Mouse (Mus musculus): Measurements from ENCODE around the gene Lipc. TPM values are rescaled to one million over a fixed set of nuclear protein-coding genes. Genes with fewer than 3 reads are reported as not detected.

The Lipc gene
- total RNA-seq, 1 experiment from 2014 or later = not detected

DNA sequence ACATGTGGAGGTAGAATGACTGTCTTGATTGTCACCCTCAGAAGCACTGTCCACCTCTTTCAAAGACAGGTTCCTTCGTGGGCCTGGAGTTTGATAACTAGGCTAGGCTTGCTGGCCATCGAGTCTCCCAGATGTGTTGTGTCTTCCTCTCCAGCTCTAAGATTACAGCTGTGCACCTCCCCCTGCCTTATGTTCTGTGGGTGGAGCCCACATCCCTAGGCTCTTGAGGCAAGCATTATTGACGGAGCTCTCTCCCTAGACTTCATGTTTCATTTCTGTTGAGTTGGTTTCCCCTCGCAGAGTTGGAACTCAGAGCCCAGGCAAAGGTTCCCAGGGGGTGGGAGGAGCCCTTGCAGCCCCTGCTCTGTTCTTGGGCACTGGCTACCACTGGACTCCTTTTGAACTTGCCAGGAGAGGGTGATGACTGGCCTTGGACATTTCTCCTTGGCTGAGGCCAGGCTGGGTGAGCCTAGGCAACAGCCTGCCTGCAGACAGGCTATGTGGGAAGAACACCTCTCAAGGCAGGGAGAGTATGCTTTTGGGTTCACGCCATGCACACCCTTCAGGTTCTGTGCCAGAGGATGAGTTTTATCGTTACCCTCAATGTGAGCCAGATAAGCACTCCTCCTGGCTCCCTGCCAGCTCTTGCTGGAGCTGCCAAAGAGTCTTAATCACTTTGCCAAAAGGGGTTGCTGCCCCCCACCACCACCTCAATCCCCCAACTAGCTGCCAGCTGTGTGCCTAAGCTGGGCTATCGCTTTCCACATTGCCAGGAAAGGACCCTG lies 30.1 kb downstream of the Lipc start:
- no peak for ATAC-seq (ENCODE audit: extremely low read depth, insufficient number of reproducible peaks, low FRiP score, poor library complexity, severe bottlenecking)

DNA sequence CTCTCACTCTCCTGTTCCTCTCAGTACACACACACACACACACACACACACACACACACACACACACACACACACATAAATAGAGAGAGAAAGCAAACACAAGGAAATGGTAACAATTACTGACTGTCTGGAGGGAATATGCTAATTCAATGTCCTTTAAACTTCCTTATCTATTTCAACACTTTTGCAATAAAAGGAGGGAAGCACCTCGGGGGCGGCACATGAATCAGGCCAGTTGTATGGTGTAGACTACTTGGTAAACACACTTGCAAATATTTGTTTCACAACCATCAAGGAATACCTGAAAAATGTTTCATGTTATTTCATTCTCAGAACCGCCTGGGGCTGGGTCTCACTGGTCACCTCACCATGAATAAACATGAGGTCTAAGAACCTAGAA lies 30.9 kb downstream of the Lipc start:
- no peak for ATAC-seq (ENCODE audit: extremely low read depth, insufficient number of reproducible peaks, low FRiP score, poor library complexity, severe bottlenecking)

DNA sequence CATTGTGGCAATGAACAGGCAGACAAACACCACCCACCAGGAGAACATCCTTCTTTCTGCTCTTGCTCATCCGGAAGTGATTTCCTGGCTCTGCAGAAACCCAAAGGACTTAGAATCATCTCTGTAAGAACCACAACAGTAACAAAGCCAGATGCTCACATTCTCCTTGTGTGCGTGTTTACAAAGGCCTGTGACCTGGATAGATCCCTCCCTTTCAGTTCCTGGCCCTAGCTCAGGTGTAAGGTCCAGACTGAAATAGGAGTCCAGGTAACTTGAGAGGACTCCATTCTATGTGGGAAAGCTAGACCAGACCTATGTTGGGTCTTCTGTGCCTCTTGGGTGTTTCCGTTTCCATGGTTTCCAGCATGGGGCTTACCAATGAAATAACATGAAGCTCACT lies 32.8 kb downstream of the Lipc start:
- ATAC-seq (ENCODE audit: extremely low read depth, insufficient number of reproducible peaks, low FRiP score, poor library complexity, severe bottlenecking) = no peak

DNA sequence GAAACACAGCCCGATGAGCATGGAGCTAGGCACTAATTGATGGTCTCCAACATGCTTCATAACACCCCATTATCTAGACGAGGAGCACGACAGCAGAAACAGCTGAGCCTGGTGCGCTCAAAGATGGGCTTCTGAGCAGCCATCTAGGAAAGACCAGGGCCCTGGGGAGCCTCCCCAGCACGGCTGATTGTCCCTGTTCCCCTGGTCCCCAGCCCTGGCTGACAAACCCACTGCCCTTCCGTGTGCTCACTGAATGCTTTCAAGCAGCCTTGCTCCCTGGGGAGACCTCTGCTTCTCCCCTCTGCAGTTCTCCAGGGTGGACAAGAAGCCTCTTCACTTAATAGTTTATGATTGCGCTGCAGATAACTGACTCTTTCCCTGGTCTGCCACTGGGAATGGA lies 35.5 kb downstream of the Lipc start:
- ATAC-seq (ENCODE audit: extremely low read depth, insufficient number of reproducible peaks, low FRiP score, poor library complexity, severe bottlenecking) = no peak

DNA sequence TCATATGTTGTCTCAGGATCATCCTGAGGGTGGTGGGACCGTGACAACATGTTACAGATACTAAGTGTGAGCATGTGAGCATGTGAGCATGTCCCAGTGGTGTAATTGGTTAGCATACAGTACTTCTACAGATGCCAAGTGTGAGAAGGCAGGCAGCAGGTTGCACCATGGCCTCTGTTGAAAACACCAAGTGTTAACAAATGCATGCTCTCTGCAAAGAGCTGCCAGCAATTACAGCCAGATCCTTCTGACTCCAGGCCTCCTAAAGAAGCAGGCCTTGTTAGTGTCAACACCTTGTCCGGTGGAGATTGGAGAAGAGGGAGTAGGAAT lies 36.7 kb downstream of the Lipc start:
- no peak for ATAC-seq (ENCODE audit: extremely low read depth, insufficient number of reproducible peaks, low FRiP score, poor library complexity, severe bottlenecking)

DNA sequence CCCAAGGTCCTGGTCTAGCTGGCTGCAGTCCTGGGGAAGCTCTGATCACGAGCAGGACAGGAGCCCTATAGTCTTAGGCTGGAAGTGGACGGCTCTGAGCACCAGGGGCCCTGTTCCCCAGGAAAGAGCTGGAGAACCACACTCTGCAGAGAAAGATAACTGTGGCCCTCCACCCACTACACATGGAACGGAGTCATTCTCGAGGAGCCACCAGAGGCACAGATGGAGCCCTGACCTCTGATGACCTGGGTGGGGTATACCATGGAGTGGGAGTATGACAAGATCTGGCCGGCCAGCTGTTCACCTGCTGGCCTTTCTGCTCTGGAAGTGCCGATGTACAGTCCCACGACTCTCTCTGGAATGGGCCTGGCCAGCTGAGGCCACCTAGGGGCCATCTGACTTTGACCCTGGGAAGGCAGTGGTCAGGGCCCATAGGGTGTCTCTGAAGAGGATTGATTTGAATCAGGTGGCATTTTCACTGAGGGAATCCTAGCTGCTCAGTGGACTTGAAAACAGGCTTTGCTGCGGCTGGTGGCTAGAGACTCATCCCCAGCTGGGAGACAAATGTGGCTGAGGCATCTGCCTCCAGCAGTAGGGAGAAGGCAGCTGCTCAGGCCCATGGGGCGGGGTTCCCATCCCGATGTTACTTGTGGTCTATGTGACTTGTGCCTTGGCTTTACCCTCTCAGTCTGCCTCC lies 37.2 kb downstream of the Lipc start:
- ATAC-seq (ENCODE audit: extremely low read depth, insufficient number of reproducible peaks, low FRiP score, poor library complexity, severe bottlenecking) = no peak

DNA sequence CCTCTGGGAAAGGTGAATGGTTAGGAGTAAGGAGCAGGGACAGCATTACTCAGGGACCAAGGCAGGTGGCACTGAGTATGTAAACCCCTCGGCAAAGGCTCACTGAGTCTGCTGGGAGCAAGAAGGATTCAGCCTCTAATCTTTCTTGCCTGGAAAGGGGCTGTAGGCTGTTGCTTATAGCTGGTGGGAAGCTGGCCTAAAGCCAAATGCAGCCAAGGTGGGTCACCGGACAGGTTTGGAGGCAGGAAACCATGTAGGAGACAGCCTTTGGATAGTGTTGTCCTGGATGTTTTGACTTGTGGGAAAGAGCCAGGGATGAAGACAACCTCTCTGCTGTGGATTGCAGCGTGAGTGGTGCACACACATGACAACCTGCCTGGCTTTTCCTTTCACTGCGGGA lies 40.9 kb downstream of the Lipc start:
- no peak for ATAC-seq (ENCODE audit: extremely low read depth, insufficient number of reproducible peaks, low FRiP score, poor library complexity, severe bottlenecking)

DNA sequence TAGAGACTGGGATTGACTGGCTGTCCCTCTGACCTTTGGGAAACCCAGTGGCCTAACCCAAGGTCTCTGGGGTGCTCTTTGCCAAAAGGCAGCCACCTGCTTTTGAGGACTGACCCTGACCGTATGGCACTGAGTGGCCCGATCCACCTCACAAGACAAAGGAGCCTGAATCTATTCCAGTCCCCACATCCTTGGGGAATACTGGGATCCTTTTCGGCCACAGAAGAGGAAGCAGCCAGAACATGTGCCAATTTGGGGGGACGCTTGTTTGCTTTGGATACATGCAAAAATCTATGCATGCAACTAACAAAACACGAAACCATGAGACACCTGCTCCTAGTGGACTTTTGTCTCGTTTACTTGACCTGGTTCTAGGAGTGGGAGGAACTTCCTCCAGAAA lies 41.7 kb downstream of the Lipc start:
- ATAC-seq (ENCODE audit: extremely low read depth, insufficient number of reproducible peaks, low FRiP score, poor library complexity, severe bottlenecking) = no peak

DNA sequence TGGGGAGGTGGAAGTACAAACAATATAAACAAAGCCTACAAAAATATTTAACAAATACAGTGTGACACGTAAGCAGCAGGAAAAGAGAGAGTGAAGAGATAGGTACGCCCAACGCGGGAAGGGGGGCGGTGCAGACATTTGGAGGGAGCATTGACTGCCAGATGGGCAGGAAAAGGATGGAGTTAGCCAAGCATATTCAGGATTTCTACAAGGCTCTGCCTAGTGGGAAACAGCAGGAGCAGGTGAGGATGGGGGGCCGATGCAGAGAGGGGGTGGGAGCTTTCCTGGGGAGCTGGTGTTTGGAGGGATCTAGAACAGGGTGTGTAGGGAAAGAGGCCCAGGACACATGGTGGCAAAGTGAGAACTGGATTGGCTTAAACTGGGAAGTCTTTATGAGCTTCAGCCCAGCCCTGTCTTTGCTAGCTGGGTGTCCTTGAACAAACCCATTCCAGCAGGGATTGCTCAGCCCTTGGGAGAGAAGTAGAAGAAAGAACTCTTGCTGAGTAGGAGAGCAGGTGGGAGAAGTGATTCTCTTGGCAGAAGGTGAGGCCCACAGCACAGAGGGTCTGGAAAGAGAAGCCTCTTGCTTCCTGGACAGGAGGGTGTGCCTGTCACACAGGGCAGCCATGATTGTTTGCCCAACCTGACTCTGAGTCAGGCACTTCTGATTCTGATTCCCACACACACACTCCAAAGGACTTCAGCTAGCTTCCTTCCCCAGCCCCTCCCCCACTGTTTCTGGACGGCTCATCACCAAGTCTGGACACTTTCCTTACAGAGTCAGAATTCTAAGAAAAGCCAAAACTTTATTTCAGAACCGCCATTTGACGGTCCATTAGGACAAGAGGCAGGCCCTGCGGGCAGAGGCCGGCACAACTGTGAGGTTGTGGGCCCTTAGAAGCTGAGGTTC lies 49.0 kb downstream of the Lipc start:
- ATAC-seq (ENCODE audit: extremely low read depth, insufficient number of reproducible peaks, low FRiP score, poor library complexity, severe bottlenecking) = no peak

DNA sequence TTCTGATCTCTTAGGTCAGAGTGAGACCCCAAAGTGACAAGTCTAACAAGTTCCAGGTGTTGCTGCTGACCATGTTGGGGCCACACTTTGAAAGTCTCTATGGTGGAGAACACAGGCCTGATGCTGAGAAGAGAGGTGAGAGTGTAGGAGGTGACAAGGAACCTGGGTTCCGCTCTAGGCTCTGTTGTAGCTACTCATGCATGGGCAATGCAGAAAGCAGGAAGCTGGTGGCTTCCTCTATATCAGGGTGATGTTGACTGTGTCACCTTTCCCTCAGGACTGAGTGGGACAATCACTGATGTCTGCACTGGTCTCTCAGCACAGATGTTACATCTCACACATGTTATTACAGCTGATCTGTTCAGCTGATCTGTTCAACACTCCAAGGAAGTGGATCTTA lies 57.8 kb downstream of the Lipc start:
- peak; percentile 82 for ATAC-seq (ENCODE audit: extremely low read depth, insufficient number of reproducible peaks, low FRiP score, poor library complexity, severe bottlenecking)

DNA sequence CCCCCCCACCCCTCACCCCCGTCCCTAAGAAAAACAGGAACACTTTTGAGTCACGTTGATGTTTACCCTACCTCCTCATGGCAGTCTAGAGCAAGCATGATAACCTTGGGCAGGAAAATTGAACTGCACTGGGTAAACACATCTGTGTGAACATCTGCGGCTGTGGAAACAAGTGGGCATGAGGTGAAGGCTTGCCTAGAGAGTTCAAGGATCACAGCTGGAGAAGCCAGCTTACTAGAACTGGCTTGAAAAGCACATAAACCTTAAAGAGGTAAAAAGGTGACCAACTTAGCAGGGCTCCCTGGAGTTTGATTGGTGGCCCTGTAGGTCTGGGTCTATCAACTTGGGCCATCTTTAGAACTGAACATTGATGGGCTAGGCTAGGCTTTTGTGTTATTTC lies 58.5 kb downstream of the Lipc start:
- ATAC-seq (ENCODE audit: extremely low read depth, insufficient number of reproducible peaks, low FRiP score, poor library complexity, severe bottlenecking) = no peak

DNA sequence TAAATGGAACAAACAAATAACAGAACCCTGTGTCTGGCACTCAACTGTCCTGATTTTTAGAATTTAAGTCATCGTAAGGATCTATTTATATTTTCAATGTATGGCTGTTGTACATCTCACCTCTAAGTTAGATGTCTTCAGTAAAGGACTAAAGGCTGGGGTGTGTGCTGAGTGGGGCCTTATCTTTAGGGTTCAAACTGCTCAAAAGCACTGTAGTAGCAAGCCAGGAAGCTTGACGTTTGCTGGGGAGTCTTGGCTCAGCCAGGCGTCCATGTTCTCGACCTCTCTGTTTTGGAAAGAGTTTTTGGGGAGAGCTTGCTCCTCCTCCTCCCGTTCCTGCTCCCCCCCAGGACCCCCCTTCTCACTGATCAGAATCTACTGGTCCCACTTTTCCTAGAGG lies 59.4 kb downstream of the Lipc start:
- no peak for ATAC-seq (ENCODE audit: extremely low read depth, insufficient number of reproducible peaks, low FRiP score, poor library complexity, severe bottlenecking)

DNA sequence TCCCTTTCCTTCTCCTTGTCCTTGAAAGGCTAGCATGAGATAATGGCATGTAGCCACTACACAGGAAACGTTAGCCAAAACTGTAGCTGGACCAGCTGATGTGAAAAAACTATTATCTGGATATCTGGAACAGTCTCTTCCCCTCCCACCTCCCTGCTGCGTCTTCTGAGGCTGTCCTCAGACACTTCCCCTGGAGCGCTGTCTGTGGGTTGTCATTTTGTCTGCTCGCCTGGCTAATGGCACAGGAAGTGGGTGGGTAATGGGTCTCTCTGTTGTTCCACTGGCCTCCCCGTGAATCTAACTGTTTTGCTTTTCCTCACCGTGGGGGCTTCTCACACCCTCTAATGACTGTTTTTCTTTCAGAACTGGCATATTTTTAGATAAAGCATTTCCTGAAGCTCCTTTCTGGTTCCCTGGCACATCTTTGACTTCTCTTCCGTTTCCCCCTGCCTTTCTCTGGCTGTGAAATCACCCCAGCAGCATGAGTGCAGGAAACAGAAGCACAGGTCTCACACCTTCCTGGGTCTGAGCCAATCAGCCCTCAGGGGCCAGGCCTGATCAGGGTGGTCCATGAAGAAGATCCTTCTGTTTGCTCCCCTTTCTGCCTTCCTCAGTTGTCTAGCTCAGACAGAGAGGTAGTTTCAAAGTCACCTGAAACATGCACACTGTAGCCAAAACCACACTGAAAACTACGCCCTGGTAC lies 60.4 kb downstream of the Lipc start:
- ATAC-seq (ENCODE audit: extremely low read depth, insufficient number of reproducible peaks, low FRiP score, poor library complexity, severe bottlenecking) = peak; percentile 35; the same call in 1 of the 2 replicates

DNA sequence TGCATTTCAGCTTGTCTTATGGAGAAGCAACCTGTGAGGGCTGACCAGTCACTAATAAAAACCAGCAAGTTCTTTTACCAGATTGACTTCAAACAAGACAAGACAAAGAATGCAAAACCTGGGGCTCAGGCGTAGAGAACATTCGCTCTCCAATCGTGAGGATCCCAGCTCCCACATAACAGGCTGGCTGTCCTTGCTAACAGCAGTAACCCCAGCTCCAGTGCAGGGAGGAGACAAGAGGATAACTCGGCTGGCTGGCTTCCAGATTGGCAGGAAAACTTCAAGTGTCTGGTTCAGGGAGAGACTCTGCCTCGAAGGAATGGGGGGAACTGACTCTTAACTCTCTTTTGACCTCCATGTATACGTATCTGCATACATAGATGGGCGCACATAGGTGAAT lies 61.3 kb downstream of the Lipc start:
- ATAC-seq (ENCODE audit: extremely low read depth, insufficient number of reproducible peaks, low FRiP score, poor library complexity, severe bottlenecking) = no peak

DNA sequence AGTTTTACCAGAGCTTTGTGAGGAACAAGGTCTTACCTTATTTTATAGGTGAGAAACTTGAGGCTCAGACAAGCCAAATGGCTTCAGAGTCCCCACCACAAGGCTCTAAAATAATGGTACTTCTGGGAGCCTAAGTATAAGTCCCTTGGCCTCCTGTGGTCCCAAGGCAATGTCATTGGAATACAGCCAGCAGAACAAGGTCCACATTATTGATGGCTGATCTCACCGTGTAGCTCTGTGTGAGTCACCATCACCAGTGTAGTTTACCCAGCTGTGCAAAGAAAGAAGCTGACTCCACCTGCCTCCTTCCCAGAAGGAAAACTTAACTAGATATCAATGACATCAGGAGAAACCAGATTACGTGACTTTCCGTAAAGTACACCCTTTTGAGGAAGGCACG lies 63.1 kb downstream of the Lipc start:
- ATAC-seq (ENCODE audit: extremely low read depth, insufficient number of reproducible peaks, low FRiP score, poor library complexity, severe bottlenecking) = no peak

DNA sequence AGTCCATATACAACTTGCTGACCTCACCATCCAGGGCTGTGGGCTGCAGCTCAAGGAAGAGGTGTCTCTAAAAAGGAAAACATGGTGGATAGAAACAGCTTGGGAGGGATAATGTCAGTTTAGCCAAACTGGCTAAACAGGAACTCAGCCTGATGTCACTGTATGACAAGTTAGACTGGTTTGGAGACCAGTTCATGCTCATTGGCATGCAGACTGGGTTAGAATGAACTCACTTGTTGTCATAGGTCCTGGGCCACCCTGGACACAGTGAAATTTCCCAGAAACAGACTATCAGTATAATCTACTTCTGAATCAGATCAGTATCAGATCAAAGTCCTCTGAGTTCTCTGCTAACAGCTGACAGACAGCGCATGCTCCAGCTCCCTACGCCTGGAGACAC lies 63.5 kb downstream of the Lipc start:
- no peak for ATAC-seq (ENCODE audit: extremely low read depth, insufficient number of reproducible peaks, low FRiP score, poor library complexity, severe bottlenecking)

DNA sequence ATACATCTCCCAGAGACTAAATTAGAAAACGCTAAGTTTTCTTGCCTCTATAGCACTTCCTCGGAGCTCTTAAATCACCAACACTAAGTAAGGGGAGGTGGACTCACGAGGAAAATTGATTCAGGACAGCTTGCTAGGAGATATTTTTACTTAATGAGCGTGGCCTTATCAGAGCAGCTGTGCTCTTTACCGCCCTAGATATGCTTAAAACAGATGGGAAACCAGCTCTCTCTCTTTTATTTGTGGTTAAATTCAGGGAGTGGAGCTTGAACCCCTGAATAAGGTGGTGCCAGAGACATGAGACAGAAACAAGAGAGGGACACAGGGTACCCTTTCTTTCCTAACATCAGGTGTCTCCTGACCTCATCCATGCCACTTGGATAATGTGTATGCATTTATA lies 70.0 kb downstream of the Lipc start:
- no peak for ATAC-seq (ENCODE audit: extremely low read depth, insufficient number of reproducible peaks, low FRiP score, poor library complexity, severe bottlenecking)

DNA sequence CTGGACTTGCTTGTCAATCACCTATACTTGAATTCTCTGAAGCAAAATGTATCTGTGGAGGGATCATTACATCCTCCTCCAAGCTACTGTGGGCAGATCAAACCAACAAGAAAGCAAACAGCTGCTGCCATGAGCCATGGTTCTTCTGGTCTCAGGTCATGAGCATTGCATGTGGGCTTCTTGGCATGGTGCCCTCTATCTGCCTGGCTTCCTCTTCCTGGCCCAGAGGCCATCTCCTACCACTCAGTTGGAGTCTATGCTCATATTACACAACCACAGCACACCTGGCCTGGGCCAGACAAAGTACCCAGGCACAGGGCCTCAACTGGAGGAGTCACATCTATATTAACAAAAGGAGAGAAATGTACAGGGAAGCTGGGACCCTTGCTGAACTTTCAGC lies 73.2 kb downstream of the Lipc start:
- ATAC-seq (ENCODE audit: extremely low read depth, insufficient number of reproducible peaks, low FRiP score, poor library complexity, severe bottlenecking) = no peak

DNA sequence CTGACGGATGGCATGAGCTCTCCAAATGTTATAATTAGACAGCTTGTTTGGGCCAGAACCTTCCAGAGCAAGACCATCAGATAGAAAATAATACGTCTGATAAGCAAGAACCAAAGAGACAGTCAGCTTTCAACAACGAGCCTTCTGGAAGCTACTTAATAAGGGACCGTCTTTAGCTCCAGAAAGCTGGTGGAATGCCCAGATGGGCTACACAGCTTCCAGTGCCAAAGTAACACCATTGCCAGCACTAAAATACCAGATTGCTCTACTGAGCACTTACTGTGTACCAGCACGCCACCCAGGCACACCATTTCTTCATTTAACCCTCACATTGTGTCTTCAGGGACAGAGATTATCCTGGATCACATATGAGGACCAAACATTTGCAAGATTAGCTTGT lies 73.9 kb downstream of the Lipc start:
- no peak for ATAC-seq (ENCODE audit: extremely low read depth, insufficient number of reproducible peaks, low FRiP score, poor library complexity, severe bottlenecking)

All from neutrophil, adult 5-6 weeks (primary cell).